Mouse (Mus musculus): ENCODE measurements around the gene Cbs.
A peak's percentile ranks its signal among the peaks of the same experiment; 100 is the strongest.

The Cbs gene

GRCm38 (mm10) chr17:31583185-31583584, 53.9 kb downstream of the Cbs start:
- no peak for DNase-seq

- no peak for DNase-seq
These were observed 56.7 kb downstream of the Cbs start for GRCm38 (mm10) chr17:31580344-31580743.

DNA sequence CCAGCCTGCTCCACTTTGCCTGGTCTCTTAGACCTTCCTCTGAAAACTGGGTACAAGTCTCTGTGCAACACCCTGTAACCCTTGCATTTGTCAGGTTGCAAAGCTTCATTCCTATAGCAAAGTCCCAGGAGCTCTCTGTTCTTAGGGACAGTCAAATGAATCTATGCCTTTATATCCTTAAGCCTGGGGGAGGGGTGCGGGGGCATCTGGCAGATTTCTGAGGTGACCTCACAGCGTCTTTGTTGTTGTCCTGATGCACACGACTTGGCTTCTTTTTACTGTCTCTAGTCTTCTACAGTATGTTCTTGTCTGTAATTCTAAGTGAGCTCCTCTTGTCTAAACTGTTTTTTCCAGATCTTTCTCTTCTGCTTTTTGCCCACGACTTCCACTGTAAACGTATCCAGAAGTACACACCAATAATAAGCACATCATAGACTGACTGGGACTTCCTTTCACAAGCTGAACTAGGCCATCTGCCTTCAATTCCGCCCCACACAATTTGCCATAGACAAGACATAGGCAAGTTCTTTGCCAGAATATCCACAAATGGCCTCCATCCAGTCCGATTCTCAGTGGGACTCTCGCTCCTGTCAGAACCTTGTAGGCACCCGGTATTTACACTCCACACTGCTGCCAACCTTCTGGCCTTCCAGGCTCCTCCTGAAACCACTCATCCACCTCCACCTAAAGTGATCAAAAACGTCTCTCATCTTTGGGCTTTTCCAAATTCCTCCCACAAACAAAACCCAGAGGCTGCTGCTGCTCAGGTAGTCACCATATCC, 60.5 kb downstream of the Cbs start:
- DNase-seq = peak; percentile 67

DNA sequence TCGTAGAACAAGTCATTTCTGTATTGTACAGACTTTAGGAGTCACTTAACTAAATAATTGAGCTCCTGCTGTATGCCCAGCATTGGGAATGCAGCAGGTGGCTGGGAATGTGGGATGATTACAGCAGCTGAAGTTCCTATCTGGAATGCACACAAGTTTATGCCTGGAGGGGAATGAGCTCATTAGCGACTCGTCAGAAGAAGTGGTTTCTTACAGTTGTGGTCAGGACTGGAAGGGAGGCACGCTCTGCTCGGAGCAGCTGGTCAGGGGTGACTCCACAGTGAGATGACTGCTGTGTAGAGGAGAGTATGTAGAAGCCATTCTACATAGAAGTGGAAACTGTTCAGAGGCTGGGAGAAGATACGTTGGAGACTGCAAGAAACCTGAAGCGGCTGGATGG, 62.4 kb downstream of the Cbs start:
- no peak for DNase-seq

DNA sequence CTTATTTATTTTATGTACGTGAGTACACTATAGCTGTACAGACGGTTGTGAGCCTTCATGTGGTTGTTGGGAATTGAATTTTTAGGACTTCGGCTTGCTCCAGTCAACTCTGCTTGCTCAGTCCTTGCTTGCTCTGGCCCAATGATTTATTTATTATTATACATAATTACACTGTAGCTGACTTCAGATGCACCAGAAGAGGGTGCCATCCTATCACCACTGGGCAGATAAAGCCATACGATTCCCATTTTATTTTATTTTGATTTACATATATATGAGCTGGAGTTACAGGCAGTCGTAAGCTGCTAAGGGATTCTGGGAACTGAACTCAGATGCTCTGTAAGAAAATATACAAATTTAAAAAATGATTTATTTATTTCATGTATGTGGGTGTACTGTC, 65.3 kb downstream of the Cbs start:
- no peak for DNase-seq

GRCm38 (mm10) chr17:31570321-31570925, 66.6 kb downstream of the Cbs start:
- DNase-seq = no peak

- DNase-seq = no peak
These were observed 67.3 kb downstream of the Cbs start for GRCm38 (mm10) chr17:31569756-31570155.

DNA sequence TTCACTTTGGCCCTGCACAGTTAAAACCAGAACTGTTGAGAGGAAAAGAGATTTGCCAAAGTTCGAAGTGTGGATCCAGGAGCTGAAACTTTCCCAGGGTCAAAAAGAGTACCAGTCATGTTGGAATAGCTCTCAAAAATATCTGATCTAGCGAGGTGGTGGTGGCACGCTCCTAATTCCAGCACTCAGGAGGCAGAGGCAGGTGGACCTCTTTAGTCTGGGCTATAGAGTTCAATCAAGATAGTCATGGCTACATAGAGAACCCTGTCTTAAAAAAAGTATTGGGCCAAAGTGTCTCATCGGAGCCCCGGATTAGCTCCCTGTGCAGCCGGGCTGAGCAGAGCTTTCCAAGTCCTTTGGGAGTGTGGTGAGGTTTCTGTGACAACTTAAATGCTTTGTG, 70.8 kb downstream of the Cbs start:
- DNase-seq = no peak

GRCm38 (mm10) chr17:31565141-31566056, 71.6 kb downstream of the Cbs start:
- peak; percentile 71 for DNase-seq

- no peak for DNase-seq
These were observed 72.2 kb downstream of the Cbs start for GRCm38 (mm10) chr17:31564858-31565140.

DNA sequence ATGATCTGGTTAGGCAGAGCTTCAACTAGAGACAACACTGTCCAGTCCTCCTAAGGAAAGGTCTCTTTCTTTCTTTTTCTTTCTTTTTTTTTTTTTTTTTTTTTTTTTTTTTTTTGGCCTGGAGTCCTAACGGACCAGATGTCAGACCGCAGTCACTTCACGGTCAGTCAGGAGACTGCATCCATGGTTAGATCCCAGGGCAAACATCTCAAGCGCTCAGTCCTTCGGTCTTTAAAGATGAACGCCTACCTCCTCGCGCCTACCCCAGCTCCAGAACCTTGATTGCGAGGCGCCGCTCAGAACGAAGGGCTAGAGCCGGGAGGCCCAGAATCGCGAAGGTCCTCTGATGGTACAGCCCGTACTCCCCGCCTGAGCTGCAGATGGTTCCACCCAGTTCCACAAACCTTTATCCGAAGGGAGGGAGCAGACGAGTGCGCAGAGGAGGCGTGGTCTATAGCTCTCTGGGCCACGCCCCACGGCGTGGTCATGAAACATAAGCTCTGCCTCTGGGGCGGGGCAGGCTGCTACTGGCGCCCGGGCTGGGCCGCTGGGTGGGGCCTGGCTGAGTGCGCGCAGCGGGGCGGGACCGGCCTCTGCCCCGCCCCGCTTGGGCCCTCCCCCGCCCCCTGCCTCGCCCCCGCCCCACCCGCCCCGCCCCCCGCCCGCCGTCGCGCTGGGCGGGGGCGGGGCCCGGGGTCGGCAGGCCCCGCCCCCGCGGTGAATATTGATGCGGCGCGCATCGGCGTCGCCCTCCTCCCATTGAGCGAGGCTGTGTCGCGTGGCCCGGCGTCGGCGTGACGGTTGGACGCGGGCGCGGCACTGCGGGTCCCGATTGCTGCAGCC, 72.8 kb downstream of the Cbs start, which contains the start of gene Pknox1:
Gene Pknox1 (plus strand): TSS at position 720 of the 843 bp plus-strand sequence.
- DNase-seq = peak; percentile 100

DNA sequence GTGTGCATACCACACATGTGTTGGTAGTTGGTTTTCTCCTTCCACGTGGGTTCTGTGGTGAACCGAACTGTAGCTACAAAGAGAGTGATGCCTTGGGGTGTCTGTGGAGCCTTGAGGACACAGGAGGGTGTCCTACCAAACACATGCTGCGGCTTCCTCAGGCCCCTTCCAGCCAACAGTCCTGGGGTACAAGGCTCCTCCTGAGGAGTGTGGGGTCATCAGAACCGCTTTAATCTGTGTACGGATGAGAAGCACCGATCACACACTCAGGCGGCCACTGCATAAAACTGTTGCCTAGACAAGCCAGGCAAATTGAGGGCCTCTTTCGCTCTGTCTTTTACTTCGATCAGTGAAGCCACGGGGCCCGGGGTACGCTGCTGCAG, 73.4 kb downstream of the Cbs start:
- peak; percentile 52 for DNase-seq

- no peak for DNase-seq
These were observed 77.8 kb downstream of the Cbs start for GRCm38 (mm10) chr17:31559021-31559789.

Measured in cerebellum, adult 11 months (tissue).